Mouse (Mus musculus) midbrain, postnatal 0 days (tissue): ENCODE data around the gene Ctnna2. TPM values are rescaled to one million over a fixed set of nuclear protein-coding genes. Genes with fewer than 3 reads are reported as not detected.

Experiments
- ATAC-seq: fragments of 200-750 bp; cut with Nextera tagmentation; 2 replicates; pipeline ENCODE4 v1.8.0; 2017; ENCODE audit warnings: moderate number of reproducible peaks, mild to moderate bottlenecking, moderate TSS enrichment, moderate library complexity; ENCODE audit not compliant: low FRiP score
- DNase-seq: peaks from one replicate; pipeline ENCODE4 v3.0.0-alpha.2; 2015; ENCODE audit warnings: low spot score
- H3K27ac ChIP-seq: fragments of 300-500 bp; sonication (generic); 2 replicates; pipeline ENCODE4 v1.5.1; 2014; ENCODE audit warnings: low read depth, mild to moderate bottlenecking, low read length, mixed read lengths
- H3K27me3 ChIP-seq: fragments of 300-500 bp; sonication (generic); 2 replicates; pipeline ENCODE4 v1.6.1; 2014; ENCODE audit warnings: low read length, control low read depth, mixed read lengths; ENCODE audit not compliant: insufficient read depth
- H3K36me3 ChIP-seq: fragments of 300-500 bp; sonication (generic); 2 replicates; pipeline ENCODE4 v1.6.1; 2014; ENCODE audit warnings: low read length, control low read depth, mixed read lengths; ENCODE audit not compliant: insufficient read depth
- H3K4me1 ChIP-seq: fragments of 300-500 bp; sonication (generic); 2 replicates; pipeline ENCODE4 v1.6.1; 2014; ENCODE audit warnings: mild to moderate bottlenecking, control low read depth, antibody characterized with exemption, low read length, mixed read lengths; ENCODE audit not compliant: insufficient read depth
- H3K4me2 ChIP-seq: fragments of 300-500 bp; sonication (generic); 2 replicates; pipeline ENCODE4 v1.6.1; 2014; ENCODE audit warnings: low read depth, mild to moderate bottlenecking, low read length, mixed read lengths; ENCODE audit not compliant: poor library complexity, severe bottlenecking
- H3K4me3 ChIP-seq: fragments of 300-500 bp; sonication (generic); 2 replicates; pipeline ENCODE4 v1.5.1; 2014; ENCODE audit warnings: low read depth, mild to moderate bottlenecking, low read length, moderate library complexity
- H3K9ac ChIP-seq: fragments of 300-500 bp; sonication (generic); replicated peaks from 2 replicates; pipeline ENCODE4 v1.6.1; 2014; ENCODE audit warnings: mild to moderate bottlenecking, low read length, moderate library complexity, mixed read lengths; ENCODE audit not compliant: poor library complexity, severe bottlenecking
- H3K9me3 ChIP-seq: fragments of 300-500 bp; sonication (generic); 2 replicates; pipeline ENCODE4 v1.6.1; 2016; ENCODE audit warnings: low read length, control low read depth
- CTCF ChIP-seq: IDR thresholded peaks from 2 replicates; pipeline ENCODE4 v1.5.1; 2016; ENCODE audit warnings: antibody characterized with exemption, mild to moderate bottlenecking
- WGBS: fragments of 180-500 bp; shearing (Covaris S2); extraction: QIAGEN DNeasy Blood & Tissue Kit; methylation state at CpG from one replicate; pipeline ENCODE4 v1.1.7; 2014; 5-methylcytosine and 5-hydroxymethylcytosine counted together
- polyA plus RNA-seq: library from polyadenylated mRNA; unstranded; fragments of >200 nt; fragmentation: Nextera tagmentation; extraction: Ambion mirVana; gene quantifications from 2 replicates; pipeline ENCODE4 v1.2.1, GENCODE M21; 2015
- total RNA-seq: library from RNA; depleted of rRNA; stranded (reverse); fragments of >200 nt; gene quantifications from 2 replicates; pipeline ENCODE4 v1.2.3, GENCODE M21; 2014

The Ctnna2 gene
- total and polyA plus RNA-seq, 2 experiments from 2014 or later: 108 to 208 TPM

- no peak for TF ChIP-seq CTCF
- 90% methylated on average over 2 of the region's 2 CpGs for WGBS
- no peaks in the 10 kb centered on the region for H3K4me1 ChIP-seq
- no peaks in the 10 kb centered on the region for H3K27me3 ChIP-seq
- no peak overlapping the region for H3K27ac ChIP-seq
- no peaks in the 10 kb centered on the region for H3K9me3 ChIP-seq
- DNase-seq (no peak), ATAC-seq (no peak)
- no peaks in the 10 kb centered on the region for H3K36me3 ChIP-seq
- no peak overlapping the region for H3K4me3 ChIP-seq
- no peak overlapping the region for H3K9ac ChIP-seq
- no peak overlapping the region for H3K4me2 ChIP-seq
These were observed 644.0 kb downstream of the Ctnna2 start for GRCm38 (mm10) chr6:77335537-77335936.

GRCm38 (mm10) chr6:77324748-77325147 is 654.8 kb downstream of the Ctnna2 start:
- Histone ChIP-seq H3K4me2 (no peak overlapping the region), H3K27me3 (no peaks in the 10 kb centered on the region), H3K36me3 (no peaks in the 10 kb centered on the region), H3K4me1 (no peaks in the 10 kb centered on the region), H3K9me3 (no peaks in the 10 kb centered on the region), H3K4me3 (no peak overlapping the region), H3K27ac (no peak overlapping the region), H3K9ac (no peak overlapping the region)
- ATAC-seq (no peak), DNase-seq (no peak)
- 73% methylated on average over 3 of the region's 3 CpGs for WGBS
- TF ChIP-seq CTCF: no peak

GRCm38 (mm10) chr6:77324327-77324726 is 655.2 kb downstream of the Ctnna2 start:
- H3K27me3 ChIP-seq: no peaks in the 10 kb centered on the region
- no peak overlapping the region for H3K27ac ChIP-seq
- no peaks in the 10 kb centered on the region for H3K36me3 ChIP-seq
- H3K4me1 ChIP-seq: no peaks in the 10 kb centered on the region
- no peak for TF ChIP-seq CTCF
- ATAC-seq (no peak), DNase-seq (no peak)
- no peak overlapping the region for H3K4me3 ChIP-seq
- H3K4me2 ChIP-seq: no peak overlapping the region
- H3K9me3 ChIP-seq: no peaks in the 10 kb centered on the region
- WGBS: 93% methylated on average over 1 of the region's 1 CpGs
- no peak overlapping the region for H3K9ac ChIP-seq

GRCm38 (mm10) chr6:77306796-77307195 is 672.7 kb downstream of the Ctnna2 start:
- H3K9me3 ChIP-seq: no peaks in the 10 kb centered on the region
- H3K36me3 ChIP-seq: no peaks in the 10 kb centered on the region
- H3K4me1 ChIP-seq: no peaks in the 10 kb centered on the region
- H3K9ac ChIP-seq: no peak overlapping the region
- no peak overlapping the region for H3K4me2 ChIP-seq
- H3K27ac ChIP-seq: no peak overlapping the region
- 95% methylated on average over 3 of the region's 3 CpGs for WGBS
- H3K4me3 ChIP-seq: no peak overlapping the region
- ATAC-seq (no peak), DNase-seq (no peak)
- H3K27me3 ChIP-seq: no peaks in the 10 kb centered on the region
- no peak for TF ChIP-seq CTCF

- Histone ChIP-seq H3K9ac (no peak overlapping the region), H3K27ac (no peak overlapping the region), H3K4me3 (no peak overlapping the region), H3K27me3 (no peaks in the 10 kb centered on the region), H3K4me1 (no peaks in the 10 kb centered on the region), H3K36me3 (no peaks in the 10 kb centered on the region), H3K9me3 (no peaks in the 10 kb centered on the region), H3K4me2 (no peak overlapping the region)
- 92% methylated on average over 1 of the region's 1 CpGs for WGBS
- ATAC-seq: no peak
- no peak for TF ChIP-seq CTCF
- no peak for DNase-seq
These were observed 678.2 kb downstream of the Ctnna2 start for GRCm38 (mm10) chr6:77301305-77301704.

- no peaks in the 10 kb centered on the region for H3K9me3 ChIP-seq
- H3K4me1 ChIP-seq: no peaks in the 10 kb centered on the region
- DNase-seq (peak; percentile 27), ATAC-seq (no peak)
- TF ChIP-seq CTCF: no peak
- no peak overlapping the region for H3K27ac ChIP-seq
- H3K4me3 ChIP-seq: no peak overlapping the region
- 58% methylated on average over 6 of the region's 6 CpGs for WGBS
- H3K27me3 ChIP-seq: no peaks in the 10 kb centered on the region
- H3K4me2 ChIP-seq: no peak overlapping the region
- no peaks in the 10 kb centered on the region for H3K36me3 ChIP-seq
- H3K9ac ChIP-seq: no peak overlapping the region
These were observed 688.1 kb downstream of the Ctnna2 start for GRCm38 (mm10) chr6:77291415-77291814.

- no peaks in the 10 kb centered on the region for H3K9me3 ChIP-seq
- no peaks in the 10 kb centered on the region for H3K36me3 ChIP-seq
- H3K4me2 ChIP-seq: no peak overlapping the region
- no peak overlapping the region for H3K9ac ChIP-seq
- H3K4me3 ChIP-seq: no peak overlapping the region
- peak; percentile 55 for DNase-seq
- no peak for TF ChIP-seq CTCF
- no peak overlapping the region for H3K27ac ChIP-seq
- H3K27me3 ChIP-seq: no peaks in the 10 kb centered on the region
- H3K4me1 ChIP-seq: no peaks in the 10 kb centered on the region
- ATAC-seq: no peak
These were observed 691.1 kb downstream of the Ctnna2 start for GRCm38 (mm10) chr6:77288402-77288801.
